Mouse (Mus musculus): ENCODE measurements around the gene Odf4. TPM values are rescaled to one million over a fixed set of nuclear protein-coding genes. Genes with fewer than 3 reads are reported as not detected.

Gene Odf4
- polyA plus RNA-seq, 1 experiment from 2014 or later: not detected

- no peak overlapping the region for H3K27ac ChIP-seq (ENCODE audit: low read length)
- H3K9me3 ChIP-seq (ENCODE audit: low read length): no peaks in the 10 kb centered on the region
- no peaks in the 10 kb centered on the region for H3K27me3 ChIP-seq (ENCODE audit: insufficient read depth, low read length)
- WGBS: 83% methylated on average over 8 of the region's 8 CpGs
- peaks cover 23% of the 10 kb centered on the region; the same call in 1 of the 2 replicates for H3K36me3 ChIP-seq (ENCODE audit: insufficient read depth, low read length)
- ATAC-seq (ENCODE audit: low FRiP score, low TSS enrichment): no peak
- peaks cover 10% of the 10 kb centered on the region for H3K4me1 ChIP-seq (ENCODE audit: insufficient read depth, low read length)
- H3K9ac ChIP-seq (replicated peaks; ENCODE audit: low read length): no peak overlapping the region
- no peak overlapping the region for H3K4me2 ChIP-seq (replicated peaks; ENCODE audit: low read depth, low read length)
- no peak overlapping the region for H3K4me3 ChIP-seq (ENCODE audit: low read length)
Observed at GRCm38 (mm10) chr11:68899815-68900214, 27.1 kb downstream of the Odf4 start.

- H3K4me3 ChIP-seq (ENCODE audit: low read length): no peak overlapping the region
- WGBS: 88% methylated on average over 6 of the region's 6 CpGs
- no peaks in the 10 kb centered on the region for H3K9me3 ChIP-seq (ENCODE audit: low read length)
- no peak overlapping the region for H3K4me2 ChIP-seq (replicated peaks; ENCODE audit: low read depth, low read length)
- H3K27me3 ChIP-seq (ENCODE audit: insufficient read depth, low read length): no peaks in the 10 kb centered on the region
- no peak overlapping the region for H3K27ac ChIP-seq (ENCODE audit: low read length)
- no peak for ATAC-seq (ENCODE audit: low FRiP score, low TSS enrichment)
- H3K9ac ChIP-seq (replicated peaks; ENCODE audit: low read length): no peak overlapping the region
- H3K36me3 ChIP-seq (ENCODE audit: insufficient read depth, low read length): peaks cover 13% of the 10 kb centered on the region; the same call in 1 of the 2 replicates
- peaks cover 10% of the 10 kb centered on the region for H3K4me1 ChIP-seq (ENCODE audit: insufficient read depth, low read length)
Observed at GRCm38 (mm10) chr11:68898790-68899189, 28.1 kb downstream of the Odf4 start.

GRCm38 (mm10) chr11:68897838-68898237 lies 29.0 kb downstream of the Odf4 start:
- 62% methylated on average over 6 of the region's 6 CpGs for WGBS
- H3K4me3 ChIP-seq (ENCODE audit: low read length): no peak overlapping the region
- H3K27ac ChIP-seq (ENCODE audit: low read length): no peak overlapping the region
- no peaks in the 10 kb centered on the region for H3K9me3 ChIP-seq (ENCODE audit: low read length)
- no peaks in the 10 kb centered on the region for H3K27me3 ChIP-seq (ENCODE audit: insufficient read depth, low read length)
- peaks cover 5% of the 10 kb centered on the region for H3K4me1 ChIP-seq (ENCODE audit: insufficient read depth, low read length)
- no peak for ATAC-seq (ENCODE audit: low FRiP score, low TSS enrichment)
- peaks cover 4% of the 10 kb centered on the region; the same call in 1 of the 2 replicates for H3K36me3 ChIP-seq (ENCODE audit: insufficient read depth, low read length)
- H3K4me2 ChIP-seq (replicated peaks; ENCODE audit: low read depth, low read length): no peak overlapping the region
- no peak overlapping the region for H3K9ac ChIP-seq (replicated peaks; ENCODE audit: low read length)

- H3K4me1 ChIP-seq (ENCODE audit: insufficient read depth, low read length): 0 out of 2 replicates have a peak, but pooled peaks cover 3% of the 10 kb centered on the region
- no peak overlapping the region for H3K4me2 ChIP-seq (replicated peaks; ENCODE audit: low read depth, low read length)
- 45% methylated on average over 4 of the region's 4 CpGs for WGBS
- H3K9ac ChIP-seq (replicated peaks; ENCODE audit: low read length): no peak overlapping the region
- ATAC-seq (ENCODE audit: low FRiP score, low TSS enrichment): no peak
- no peaks in the 10 kb centered on the region for H3K9me3 ChIP-seq (ENCODE audit: low read length)
- no peaks in the 10 kb centered on the region for H3K36me3 ChIP-seq (ENCODE audit: insufficient read depth, low read length)
- no peaks in the 10 kb centered on the region for H3K27me3 ChIP-seq (ENCODE audit: insufficient read depth, low read length)
- H3K4me3 ChIP-seq (ENCODE audit: low read length): no peak overlapping the region
- no peak overlapping the region for H3K27ac ChIP-seq (ENCODE audit: low read length)
Observed at GRCm38 (mm10) chr11:68897120-68897519, 29.8 kb downstream of the Odf4 start.

GRCm38 (mm10) chr11:68896247-68896646 lies 30.6 kb downstream of the Odf4 start:
- Histone ChIP-seq H3K27me3 (ENCODE audit: insufficient read depth, low read length) (no peaks in the 10 kb centered on the region), H3K36me3 (ENCODE audit: insufficient read depth, low read length) (no peaks in the 10 kb centered on the region), H3K4me3 (ENCODE audit: low read length) (no peak overlapping the region), H3K9me3 (ENCODE audit: low read length) (no peaks in the 10 kb centered on the region), H3K27ac (ENCODE audit: low read length) (no peak overlapping the region), H3K9ac (replicated peaks; ENCODE audit: low read length) (no peak overlapping the region), H3K4me2 (replicated peaks; ENCODE audit: low read depth, low read length) (no peak overlapping the region), H3K4me1 (ENCODE audit: insufficient read depth, low read length) (0 out of 2 replicates have a peak, but pooled peaks cover 3% of the 10 kb centered on the region)
- ATAC-seq (ENCODE audit: low FRiP score, low TSS enrichment): no peak
- WGBS: 94% methylated on average over 5 of the region's 5 CpGs

GRCm38 (mm10) chr11:68893911-68894464 lies 32.9 kb downstream of the Odf4 start:
- Histone ChIP-seq H3K4me3 (ENCODE audit: low read length) (no peak overlapping the region), H3K4me1 (ENCODE audit: insufficient read depth, low read length) (0 out of 2 replicates have a peak, but pooled peaks cover 3% of the 10 kb centered on the region), H3K9ac (replicated peaks; ENCODE audit: low read length) (no peak overlapping the region), H3K36me3 (ENCODE audit: insufficient read depth, low read length) (no peaks in the 10 kb centered on the region), H3K4me2 (replicated peaks; ENCODE audit: low read depth, low read length) (no peak overlapping the region), H3K27ac (ENCODE audit: low read length) (no peak overlapping the region), H3K9me3 (ENCODE audit: low read length) (no peaks in the 10 kb centered on the region), H3K27me3 (ENCODE audit: insufficient read depth, low read length) (no peaks in the 10 kb centered on the region)
- ATAC-seq (ENCODE audit: low FRiP score, low TSS enrichment): no peak
- 65% methylated on average over 12 of the region's 12 CpGs for WGBS

GRCm38 (mm10) chr11:68892233-68892832 lies 34.5 kb downstream of the Odf4 start:
- H3K36me3 ChIP-seq (ENCODE audit: insufficient read depth, low read length): no peaks in the 10 kb centered on the region
- 0 out of 2 replicates have a peak, but pooled peaks cover 3% of the 10 kb centered on the region for H3K4me1 ChIP-seq (ENCODE audit: insufficient read depth, low read length)
- no peak overlapping the region for H3K4me2 ChIP-seq (replicated peaks; ENCODE audit: low read depth, low read length)
- H3K9ac ChIP-seq (replicated peaks; ENCODE audit: low read length): peak overlapping the region; percentile 16; the same call in 1 of the 2 replicates
- WGBS: 64% methylated on average over 14 of the region's 15 CpGs
- ATAC-seq (ENCODE audit: low FRiP score, low TSS enrichment): no peak
- H3K27me3 ChIP-seq (ENCODE audit: insufficient read depth, low read length): no peaks in the 10 kb centered on the region
- no peaks in the 10 kb centered on the region for H3K9me3 ChIP-seq (ENCODE audit: low read length)
- peak overlapping the region; percentile 50 for H3K27ac ChIP-seq (ENCODE audit: low read length)
- H3K4me3 ChIP-seq (ENCODE audit: low read length): no peak overlapping the region

- Histone ChIP-seq H3K9me3 (ENCODE audit: low read length) (no peaks in the 10 kb centered on the region), H3K27ac (ENCODE audit: low read length) (no peak overlapping the region), H3K36me3 (ENCODE audit: insufficient read depth, low read length) (no peaks in the 10 kb centered on the region), H3K4me2 (replicated peaks; ENCODE audit: low read depth, low read length) (no peak overlapping the region), H3K9ac (replicated peaks; ENCODE audit: low read length) (0 out of 2 replicates have a peak overlapping the region, but pooled peaks have one; percentile 16), H3K4me1 (ENCODE audit: insufficient read depth, low read length) (0 out of 2 replicates have a peak, but pooled peaks cover 3% of the 10 kb centered on the region), H3K4me3 (ENCODE audit: low read length) (no peak overlapping the region), H3K27me3 (ENCODE audit: insufficient read depth, low read length) (no peaks in the 10 kb centered on the region)
- no peak for ATAC-seq (ENCODE audit: low FRiP score, low TSS enrichment)
- 78% methylated on average over 5 of the region's 5 CpGs for WGBS
Observed at GRCm38 (mm10) chr11:68891823-68892222, 35.1 kb downstream of the Odf4 start.

- ATAC-seq (ENCODE audit: low FRiP score, low TSS enrichment): no peak
- Histone ChIP-seq H3K36me3 (ENCODE audit: insufficient read depth, low read length) (no peaks in the 10 kb centered on the region), H3K4me3 (ENCODE audit: low read length) (no peak overlapping the region), H3K27me3 (ENCODE audit: insufficient read depth, low read length) (no peaks in the 10 kb centered on the region), H3K9me3 (ENCODE audit: low read length) (no peaks in the 10 kb centered on the region), H3K4me1 (ENCODE audit: insufficient read depth, low read length) (0 out of 2 replicates have a peak, but pooled peaks cover 3% of the 10 kb centered on the region), H3K4me2 (replicated peaks; ENCODE audit: low read depth, low read length) (no peak overlapping the region), H3K9ac (replicated peaks; ENCODE audit: low read length) (no peak overlapping the region), H3K27ac (ENCODE audit: low read length) (no peak overlapping the region)
- 43% methylated on average over 2 of the region's 2 CpGs for WGBS
Observed at GRCm38 (mm10) chr11:68890625-68891024, 36.3 kb downstream of the Odf4 start.

- Histone ChIP-seq H3K27me3 (ENCODE audit: insufficient read depth, low read length) (no peaks in the 10 kb centered on the region), H3K9me3 (ENCODE audit: low read length) (no peaks in the 10 kb centered on the region), H3K4me1 (ENCODE audit: insufficient read depth, low read length) (0 out of 2 replicates have a peak, but pooled peaks cover 3% of the 10 kb centered on the region), H3K4me2 (replicated peaks; ENCODE audit: low read depth, low read length) (no peak overlapping the region), H3K36me3 (ENCODE audit: insufficient read depth, low read length) (no peaks in the 10 kb centered on the region), H3K9ac (replicated peaks; ENCODE audit: low read length) (no peak overlapping the region), H3K27ac (ENCODE audit: low read length) (no peak overlapping the region), H3K4me3 (ENCODE audit: low read length) (no peak overlapping the region)
- 56% methylated on average over 2 of the region's 2 CpGs for WGBS
- ATAC-seq (ENCODE audit: low FRiP score, low TSS enrichment): no peak
Observed at GRCm38 (mm10) chr11:68888653-68889052, 38.2 kb downstream of the Odf4 start.

All from kidney, embryonic 16.5 days (tissue).